ENCODE assay signal across 8 mouse cellular contexts in genomic region chr2:132251911-132252310, GRCm38 (mm10). TPM values are rescaled to one million over a fixed set of nuclear protein-coding genes. Genes with fewer than 3 reads are reported as not detected.
DNase-seq lines count a peak whose midpoint lies in the region; ATAC-seq and TF ChIP-seq lines count a peak whose summit lies in the region.

No protein-coding gene starts in this region.

- H3K9me3 ChIP-seq in heart, embryonic 15.5 days (replicated peaks): no peaks in the 10 kb centered on the region
- no peaks in the 10 kb centered on the region for H3K9me3 ChIP-seq in MEL (replicated peaks; ENCODE audit: insufficient read depth, low read length)
- no peaks in the 10 kb centered on the region for H3K9me3 ChIP-seq in hindbrain, embryonic 12.5 days (replicated peaks)
- H3K9me3 ChIP-seq in midbrain, embryonic 11.5 days (ENCODE audit: control insufficient read depth, low read length): no peaks in the 10 kb centered on the region

- TF ChIP-seq CTCF in MEL (IDR thresholded peaks at IDR 0.05 in 2 of 3, conservative IDR thresholded peaks at IDR 0.05 in 1 of 3; ENCODE audit: control insufficient read depth in 1 of 3, insufficient read depth in 1 of 3, low read depth in 2 of 3, low read length in 3 of 3, poor library complexity in 1 of 3, severe bottlenecking in 1 of 3): no peak

- peak overlapping the region; percentile 83 for H3K4me2 ChIP-seq in heart, embryonic 15.5 days
- peak overlapping the region; percentile 67 for H3K4me2 ChIP-seq in hindbrain, embryonic 12.5 days (replicated peaks)
- peak overlapping the region; percentile 66 for H3K4me2 ChIP-seq in midbrain, embryonic 11.5 days

- no peak for TF ChIP-seq RAD21 in MEL (IDR thresholded peaks at IDR 0.05; ENCODE audit: low read depth, low read length)

- no peak for TF ChIP-seq EP300 in MEL (IDR thresholded peaks at IDR 0.05; ENCODE audit: low read depth in 1 of 2, low read length in 2 of 2)

- ATAC-seq in heart, embryonic 15.5 days (replicated peaks; ENCODE audit: insufficient number of reproducible peaks, insufficient read depth, low FRiP score, low read depth): no peak
- no peak for ATAC-seq in hindbrain, embryonic 12.5 days (ENCODE audit: low FRiP score)
- ATAC-seq in midbrain, embryonic 11.5 days (ENCODE audit: low FRiP score): no peak

- H3K36me3 ChIP-seq in heart, embryonic 15.5 days: peaks cover 18% of the 10 kb centered on the region
- H3K36me3 ChIP-seq in MEL (ENCODE audit: control insufficient read depth in 1 of 2, insufficient read depth in 2 of 2, low read length in 2 of 2): peaks cover 12 to 35% of the 10 kb centered on the region in 2 experiments
- peaks cover 9% of the 10 kb centered on the region; the same call in 1 of the 2 replicates for H3K36me3 ChIP-seq in hindbrain, embryonic 12.5 days
- H3K36me3 ChIP-seq in midbrain, embryonic 11.5 days (ENCODE audit: control insufficient read depth, insufficient read depth, low read length): peaks cover 3% of the 10 kb centered on the region; the same call in 1 of the 2 replicates

- peaks cover 22% of the 10 kb centered on the region for H3K79me2 ChIP-seq in MEL (ENCODE audit: control insufficient read depth, insufficient read depth, low read length, poor library complexity)

- H3K9ac ChIP-seq in heart, embryonic 15.5 days: peak overlapping the region; percentile 64
- H3K9ac ChIP-seq in MEL (ENCODE audit: control insufficient read depth, low read depth, low read length, poor library complexity, severe bottlenecking): peak overlapping the region; percentile 95
- H3K9ac ChIP-seq in hindbrain, embryonic 12.5 days: peak overlapping the region; percentile 64
- peak overlapping the region; percentile 61 for H3K9ac ChIP-seq in midbrain, embryonic 11.5 days (ENCODE audit: low read length)

- peaks cover 24% of the 10 kb centered on the region for H3K4me1 ChIP-seq in heart, embryonic 15.5 days (replicated peaks)
- H3K4me1 ChIP-seq in MEL (ENCODE audit: control insufficient read depth in 1 of 2, insufficient read depth in 2 of 2, low read length in 2 of 2): no peaks in the 10 kb centered on the region; a peak in 1 of 4 replicates
- peaks cover 21% of the 10 kb centered on the region for H3K4me1 ChIP-seq in hindbrain, embryonic 12.5 days
- peaks cover 13% of the 10 kb centered on the region for H3K4me1 ChIP-seq in midbrain, embryonic 11.5 days (ENCODE audit: control insufficient read depth, insufficient read depth, low read length)

- 7% methylated on average over 8 of the region's 8 CpGs for WGBS in heart, embryonic 15.5 days
- 12% methylated on average over 8 of the region's 8 CpGs for WGBS in hindbrain, embryonic 12.5 days
- 10% methylated on average over 8 of the region's 8 CpGs for WGBS in midbrain, embryonic 11.5 days

- no peak for TF ChIP-seq POLR2A in MEL (IDR thresholded peaks at IDR 0.05; ENCODE audit: control insufficient read depth in 1 of 2, insufficient read depth in 1 of 2, low read depth in 1 of 2, low read length in 2 of 2, poor library complexity in 1 of 2)

- no peaks in the 10 kb centered on the region for H3K27me3 ChIP-seq in heart, embryonic 15.5 days
- no peaks in the 10 kb centered on the region for H3K27me3 ChIP-seq in MEL (ENCODE audit: control insufficient read depth in 1 of 2, insufficient read depth in 2 of 2, low read length in 2 of 2)
- H3K27me3 ChIP-seq in hindbrain, embryonic 12.5 days: no peaks in the 10 kb centered on the region
- H3K27me3 ChIP-seq in midbrain, embryonic 11.5 days (ENCODE audit: control insufficient read depth, insufficient read depth, low read length): no peaks in the 10 kb centered on the region

- intact Hi-C loops in heart, postnatal 10 days (cut with DNase I): no loop called here

- peak overlapping the region; percentile 86 for H3K27ac ChIP-seq in heart, embryonic 15.5 days
- peak overlapping the region; percentile 85 for H3K27ac ChIP-seq in MEL (ENCODE audit: control insufficient read depth, low read depth, low read length)
- H3K27ac ChIP-seq in hindbrain, embryonic 12.5 days: no peak overlapping the region
- H3K27ac ChIP-seq in midbrain, embryonic 11.5 days (ENCODE audit: low read depth, low read length): no peak overlapping the region

- DNase-seq in heart, postnatal 10 days: no peak
- no peak for DNase-seq in MEL (ENCODE audit: low read depth, low spot score)
- DNase-seq in midbrain, embryonic 11.5 days (ENCODE audit: low spot score, missing footprints): no peak
- no peak for DNase-seq in layer of hippocampus, adult 8-10 months (ENCODE audit: low spot score in 2 of 2)
- DNase-seq in frontal cortex, adult 2 months (ENCODE audit: extremely low spot score in 1 of 2, low spot score in 1 of 2): no peak
- DNase-seq in layer of hippocampus, adult 9-10 months (ENCODE audit: low spot score): no peak

- H3K4me3 ChIP-seq in heart, embryonic 15.5 days: peak overlapping the region; percentile 82
- peak overlapping the region; percentile 49 to 91 for H3K4me3 ChIP-seq in MEL (ENCODE audit: control insufficient read depth in 1 of 2, insufficient read depth in 1 of 2, low read depth in 2 of 2, low read length in 2 of 2)
- H3K4me3 ChIP-seq in hindbrain, embryonic 12.5 days: peak overlapping the region; percentile 57
- peak overlapping the region; percentile 49 for H3K4me3 ChIP-seq in midbrain, embryonic 11.5 days (ENCODE audit: low read depth, low read length)

TF ChIP-seq in MEL, 35 proteins besides CTCF, POLR2A, EP300 and RAD21:
- TF ChIP-seq MAZ (IDR thresholded peaks at IDR 0.05; ENCODE audit: low read depth, low read length): no peak
- TF ChIP-seq MYB (IDR thresholded peaks at IDR 0.05; ENCODE audit: low read depth, low read length): no peak
- peak; percentile 92; the same call in 1 of the 2 replicates for TF ChIP-seq CHD1 (IDR thresholded peaks at IDR 0.05; ENCODE audit: low read depth, low read length)
- TF ChIP-seq TAL1 (IDR thresholded peaks at IDR 0.05; ENCODE audit: low read length): no peak
- TF ChIP-seq ZC3H11A (IDR thresholded peaks at IDR 0.05; ENCODE audit: low read depth, low read length): no peak

RNA-seq across cellular contexts. Expression of gene Pcna, which starts 1.2 kb away (rescaled TPM):
- polyA plus RNA-seq in heart, embryonic 15.5 days (2015; fragmentation: Nextera tagmentation; extraction: Ambion mirVana): 138 and 157 TPM in 2 replicates
- total RNA-seq in heart, postnatal 10 days (2021): 10 to 100 TPM; 78.2 to 87.8 TPM
- 398 and 427 TPM in 2 replicates for total RNA-seq in MEL (2012; rRNA removed)
- 100 to 1,000 TPM; 308 to 541 TPM for polyA plus RNA-seq in MEL (2012; ENCODE audit: insufficient read depth in 1 of 2, insufficient read length in 2 of 2, low read depth in 1 of 2, low replicate concordance in 2 of 2, missing spikeins in 1 of 2)
- polyA plus RNA-seq in hindbrain, embryonic 12.5 days (2016; fragmentation: Nextera tagmentation; extraction: Ambion mirVana): 173 and 178 TPM in 2 replicates
- polyA plus RNA-seq in midbrain, embryonic 11.5 days (2014; fragmentation: Nextera tagmentation; extraction: Ambion mirVana): 405 and 408 TPM in 2 replicates
- total RNA-seq in layer of hippocampus, adult 8-10 months (2022): 10 to 100 TPM; 49.3 to 54.8 (median 50.2) TPM
- polyA plus RNA-seq in frontal cortex, adult 2 months (2012; rRNA removed): 67.0 and 72.5 TPM in 2 replicates

RNA-seq across cellular contexts. Expression of gene Tmem230, which starts 4.3 kb away (rescaled TPM):
- polyA plus RNA-seq in heart, embryonic 15.5 days (2015; fragmentation: Nextera tagmentation; extraction: Ambion mirVana): 40.2 and 41.3 TPM in 2 replicates
- 10 to 100 TPM; 22.1 to 25.7 TPM for total RNA-seq in heart, postnatal 10 days (2021)
- total RNA-seq in MEL (2012; rRNA removed): 8.3 and 9.1 TPM in 2 replicates
- polyA plus RNA-seq in MEL (2012; ENCODE audit: insufficient read depth in 1 of 2, insufficient read length in 2 of 2, low read depth in 1 of 2, low replicate concordance in 2 of 2, missing spikeins in 1 of 2): 10 to 100 TPM in 1 of 2 experiments, not detected in 1; 21.5 TPM
- polyA plus RNA-seq in hindbrain, embryonic 12.5 days (2016; fragmentation: Nextera tagmentation; extraction: Ambion mirVana): 56.5 and 60.9 TPM in 2 replicates
- polyA plus RNA-seq in midbrain, embryonic 11.5 days (2014; fragmentation: Nextera tagmentation; extraction: Ambion mirVana): 54.2 and 57.1 TPM in 2 replicates
- total RNA-seq in layer of hippocampus, adult 8-10 months (2022): 10 to 100 TPM; 26.4 to 34.7 (median 31.1) TPM
- polyA plus RNA-seq in frontal cortex, adult 2 months (2012; rRNA removed): 64.4 and 66.6 TPM in 2 replicates

RNA-seq across cellular contexts. Expression of gene Cds2, which starts 11.0 kb away (rescaled TPM):
- polyA plus RNA-seq in heart, embryonic 15.5 days (2015; fragmentation: Nextera tagmentation; extraction: Ambion mirVana): 20.8 and 26.9 TPM in 2 replicates
- 10 to 100 TPM; 82.3 to 85.3 TPM for total RNA-seq in heart, postnatal 10 days (2021)
- 8.8 and 10.3 TPM in 2 replicates for total RNA-seq in MEL (2012; rRNA removed)
- 10 to 100 TPM in 1 of 2 experiments, not detected in 1; 28.5 TPM for polyA plus RNA-seq in MEL (2012; ENCODE audit: insufficient read depth in 1 of 2, insufficient read length in 2 of 2, low read depth in 1 of 2, low replicate concordance in 2 of 2, missing spikeins in 1 of 2)
- polyA plus RNA-seq in hindbrain, embryonic 12.5 days (2016; fragmentation: Nextera tagmentation; extraction: Ambion mirVana): 41.6 and 43.7 TPM in 2 replicates
- polyA plus RNA-seq in midbrain, embryonic 11.5 days (2014; fragmentation: Nextera tagmentation; extraction: Ambion mirVana): 25.6 and 30.7 TPM in 2 replicates
- 100 to 1,000 TPM; 242 to 286 (median 261) TPM for total RNA-seq in layer of hippocampus, adult 8-10 months (2022)
- 152 and 158 TPM in 2 replicates for polyA plus RNA-seq in frontal cortex, adult 2 months (2012; rRNA removed)

Comparison
In these comparisons a context has a peak if more than half of its experiments do, and no peak if none do; other contexts are left out.
1. H3K27ac ChIP-seq: peak in heart, embryonic 15.5 days (single experiment) and MEL (single experiment); none in hindbrain, embryonic 12.5 days (single experiment) and midbrain, embryonic 11.5 days (single experiment).
2. Peak in every context shown above with its lines, with median percentiles within 50 percentile points of each other: H3K4me2 ChIP-seq, H3K4me3 ChIP-seq and H3K9ac ChIP-seq.